Mouse (Mus musculus) small intestine, adult 2 months (tissue): ENCODE measurements at regions not wholly inside any gene's neighbourhood (a gene's known extent, or its start where the extent isn't known, plus 50 kb on each side); places are given as distances from the start of the nearest gene placed in this dataset.

Source experiments
- CTCF ChIP-seq: fragments of 200-500 bp; IDR thresholded peaks from 2 replicates; pipeline ENCODE4 v1.5.1; 2012; ENCODE audit warnings: low read depth, mild to moderate bottlenecking, control low read depth, inconsistent platforms, low read length, moderate library complexity, mixed read lengths; ENCODE audit not compliant: insufficient replicate concordance, insufficient read length; ENCODE audit errors: extremely low read depth
- POLR2A ChIP-seq: fragments of 200-500 bp; IDR thresholded peaks from 2 replicates; pipeline ENCODE4 v1.6.1; 2012; ENCODE audit warnings: low read depth, mild to moderate bottlenecking, control low read depth, inconsistent platforms, low read length, moderate library complexity

DNA sequence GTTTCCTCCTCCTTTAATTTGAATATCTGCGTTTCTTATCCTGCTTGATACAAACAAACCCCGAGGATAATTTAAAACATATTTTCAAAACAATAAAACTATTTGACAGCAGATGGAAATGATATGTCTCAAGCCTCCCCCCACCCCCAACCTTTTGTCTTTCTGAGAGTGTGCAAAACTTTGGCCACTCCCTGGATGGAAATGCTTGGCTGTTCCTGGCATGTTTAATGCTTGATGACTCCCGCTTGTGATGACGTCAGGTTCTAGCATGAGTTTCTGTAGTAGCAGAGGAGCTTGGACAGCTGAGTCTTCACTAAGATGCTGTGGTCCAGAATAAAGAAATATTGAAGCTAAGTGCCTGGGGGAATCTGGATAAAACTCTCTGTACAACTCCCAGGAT, 884.8 kb downstream of the Slc22a22 start:
- TF ChIP-seq CTCF (no peak), POLR2A (no peak)
